Mouse (Mus musculus) kidney, postnatal 0 days (tissue): Measurements from ENCODE around the gene Arid2. TPM values are rescaled to one million over a fixed set of nuclear protein-coding genes. Genes with fewer than 3 reads are reported as not detected.

ENCODE experiments used
- ATAC-seq: fragments of 200-750 bp; cut with Nextera tagmentation; replicated peaks from 2 replicates; pipeline ENCODE4 v1.8.0; 2017; ENCODE audit warnings: low read depth, moderate number of reproducible peaks, moderate TSS enrichment, moderate library complexity; ENCODE audit not compliant: low FRiP score
- DNase-seq: peaks from one replicate; pipeline ENCODE4 v3.0.0-alpha.2; 2016; ENCODE audit warnings: low spot score
- H3K27ac ChIP-seq: fragments of 300-500 bp; sonication (generic); 2 replicates; pipeline ENCODE4 v1.5.1; 2014; ENCODE audit warnings: mild to moderate bottlenecking
- H3K27me3 ChIP-seq: fragments of 300-500 bp; sonication (generic); 2 replicates; pipeline ENCODE4 v1.6.1; 2014; ENCODE audit warnings: low read length, mixed read lengths; ENCODE audit not compliant: insufficient read depth
- H3K36me3 ChIP-seq: fragments of 300-500 bp; sonication (generic); 2 replicates; pipeline ENCODE4 v1.6.1; 2014; ENCODE audit warnings: low read length, mixed read lengths; ENCODE audit not compliant: insufficient read depth
- H3K4me1 ChIP-seq: fragments of 300-500 bp; sonication (generic); replicated peaks from 2 replicates; pipeline ENCODE4 v1.6.1; 2014; ENCODE audit warnings: antibody characterized with exemption, low read length, mixed read lengths; ENCODE audit not compliant: insufficient read depth
- H3K4me2 ChIP-seq: fragments of 300-500 bp; sonication (generic); 2 replicates; pipeline ENCODE4 v1.6.1; 2014; ENCODE audit warnings: mild to moderate bottlenecking, low read length, moderate library complexity, mixed read lengths
- H3K4me3 ChIP-seq: fragments of 300-500 bp; sonication (generic); replicated peaks from 2 replicates; pipeline ENCODE4 v1.5.1; 2014; ENCODE audit warnings: low read depth, low read length
- H3K9ac ChIP-seq: fragments of 300-500 bp; sonication (generic); 2 replicates; pipeline ENCODE4 v1.6.1; 2014; ENCODE audit warnings: low read depth, low read length
- H3K9me3 ChIP-seq: fragments of 300-500 bp; sonication (generic); replicated peaks from 2 replicates; pipeline ENCODE4 v1.6.1; 2016; ENCODE audit warnings: low read length, inconsistent platforms, mixed read lengths
- CTCF ChIP-seq: IDR thresholded peaks from 2 replicates; pipeline ENCODE4 v1.5.1; 2016; ENCODE audit warnings: antibody characterized with exemption, low read depth, mild to moderate bottlenecking, moderate library complexity
- WGBS: fragments of 180-500 bp; shearing (Covaris S2); extraction: QIAGEN DNeasy Blood & Tissue Kit; methylation state at CpG from one replicate; pipeline ENCODE4 v1.1.7; 2014; 5-methylcytosine and 5-hydroxymethylcytosine counted together
- polyA plus RNA-seq: library from polyadenylated mRNA; unstranded; fragments of >200 nt; fragmentation: Nextera tagmentation; extraction: Ambion mirVana; gene quantifications from 2 replicates; pipeline ENCODE4 v1.2.1, GENCODE M21; 2015

Gene Arid2
- polyA plus RNA-seq, 1 experiment from 2014 or later, result 16.6 TPM

DNA sequence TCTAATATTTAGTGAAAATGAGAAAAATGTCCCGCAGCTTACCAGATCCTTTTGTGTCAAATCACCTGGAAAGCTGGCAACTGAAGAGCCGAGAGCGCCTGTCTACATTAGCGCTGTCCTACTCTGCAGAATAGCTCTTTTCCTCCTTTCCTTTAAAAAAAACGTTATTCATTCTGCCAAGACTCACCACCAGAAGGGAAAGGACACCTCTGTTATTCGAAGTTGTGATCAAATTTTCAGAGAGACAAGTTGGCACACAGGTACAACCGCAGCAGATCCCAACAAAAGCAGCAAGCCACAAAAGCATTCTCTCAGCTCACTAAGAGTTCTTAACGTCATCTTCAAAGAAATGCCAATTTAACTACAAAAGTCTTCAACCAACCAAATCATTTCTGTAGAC lies 4.2 kb upstream of the Arid2 start:
- Histone ChIP-seq H3K4me3 (peak overlapping the region; percentile 91; the same call in 1 of the 2 replicates), H3K4me1 (peaks cover 14% of the 10 kb centered on the region), H3K27me3 (no peaks in the 10 kb centered on the region), H3K9ac (no peak overlapping the region), H3K4me2 (peak overlapping the region; percentile 83), H3K9me3 (no peaks in the 10 kb centered on the region), H3K27ac (no peak overlapping the region), H3K36me3 (0 out of 2 replicates have a peak, but pooled peaks cover 4% of the 10 kb centered on the region)
- TF ChIP-seq CTCF, result no peak
- no peak for ATAC-seq
- 63% methylated on average over 8 of the region's 8 CpGs for WGBS
- no peak for DNase-seq

DNA sequence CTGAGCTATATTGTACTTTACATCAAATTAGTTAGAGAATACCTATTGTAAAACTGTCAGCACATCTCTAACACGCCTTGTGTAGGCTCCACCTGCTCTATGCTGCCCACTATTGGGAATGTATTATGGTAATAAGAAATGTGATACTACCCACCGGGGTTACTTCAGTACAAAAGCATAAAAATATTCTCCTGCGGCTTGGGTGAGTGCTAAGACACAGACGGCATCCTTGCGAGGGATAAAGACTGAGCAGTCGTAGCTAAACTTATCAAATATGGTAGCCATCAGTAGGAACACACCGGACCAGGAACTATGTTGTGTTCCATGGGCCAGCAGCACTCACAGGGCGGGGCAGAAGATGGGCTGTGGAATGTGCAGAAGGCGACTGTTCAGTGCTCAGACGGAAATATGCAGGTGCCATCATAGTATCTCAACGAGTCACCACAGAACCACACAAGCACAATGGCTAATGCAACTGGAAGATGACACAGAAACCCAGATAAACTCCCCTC lies 3.3 kb upstream of the Arid2 start:
- Histone ChIP-seq H3K4me3 (peak overlapping the region; percentile 91), H3K27me3 (no peaks in the 10 kb centered on the region), H3K4me1 (peaks cover 14% of the 10 kb centered on the region), H3K9me3 (no peaks in the 10 kb centered on the region), H3K4me2 (peak overlapping the region; percentile 83), H3K36me3 (no peaks in the 10 kb centered on the region), H3K27ac (peak overlapping the region; percentile 100), H3K9ac (peak overlapping the region; percentile 100; the same call in 1 of the 2 replicates)
- TF ChIP-seq CTCF, result peak; percentile 60
- DNase-seq (peak; percentile 84), ATAC-seq (no peak)
- 3% methylated on average over 11 of the region's 11 CpGs for WGBS

GRCm38 (mm10) chr15:96284711-96285322 lies 2.5 kb upstream of the Arid2 start:
- Histone ChIP-seq H3K27ac (peak overlapping the region; percentile 100), H3K4me1 (peaks cover 14% of the 10 kb centered on the region), H3K9me3 (no peaks in the 10 kb centered on the region), H3K4me2 (peak overlapping the region; percentile 83), H3K9ac (peak overlapping the region; percentile 100), H3K4me3 (peak overlapping the region; percentile 91), H3K27me3 (no peaks in the 10 kb centered on the region), H3K36me3 (no peaks in the 10 kb centered on the region)
- DNase-seq, result peak; percentile 71
- no peak for TF ChIP-seq CTCF
- WGBS, result under 1% methylated on average over 45 of the region's 67 CpGs
- ATAC-seq, result peak; percentile 18

DNA sequence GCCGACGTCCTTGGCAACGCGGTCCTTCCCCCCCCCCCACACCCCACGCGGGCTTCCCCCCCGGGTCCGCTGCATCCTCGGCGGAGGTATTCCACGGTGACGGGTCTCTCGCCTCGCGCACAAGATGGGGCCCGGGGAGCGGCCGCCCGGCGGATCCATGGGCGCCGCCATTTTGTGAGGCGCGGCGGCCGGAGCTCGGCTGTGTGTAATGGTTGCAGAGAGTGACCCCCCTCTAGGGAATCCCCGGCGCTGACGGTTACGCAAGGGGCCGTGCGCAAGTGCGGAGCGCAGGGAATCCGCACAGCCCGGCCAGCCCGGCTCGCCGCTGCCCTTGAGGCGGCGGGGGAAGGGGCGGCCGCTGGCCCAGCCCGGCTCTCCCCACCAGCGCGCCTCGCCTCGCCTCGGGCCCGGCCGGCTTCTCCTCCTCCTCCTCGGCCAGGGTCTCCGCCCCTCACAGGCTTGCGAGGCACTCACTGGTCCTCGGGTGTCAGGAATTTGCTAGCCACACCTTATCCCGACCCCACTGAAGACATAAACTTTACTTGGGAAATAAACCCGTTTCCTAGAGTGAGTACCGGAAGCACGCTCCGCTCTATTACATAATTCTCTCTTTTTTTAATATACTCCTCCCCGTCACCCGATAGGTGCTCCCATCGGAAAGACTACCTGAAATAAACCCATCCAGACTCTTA lies 1.8 kb upstream of the Arid2 start:
- ATAC-seq (peak; percentile 89), DNase-seq (peak; percentile 95)
- peak overlapping the region; percentile 83 for H3K4me2 ChIP-seq
- peaks cover 14% of the 10 kb centered on the region for H3K4me1 ChIP-seq
- TF ChIP-seq CTCF, result no peak
- H3K27me3 ChIP-seq, result no peaks in the 10 kb centered on the region
- H3K27ac ChIP-seq, result peak overlapping the region; percentile 100
- under 1% methylated on average over 38 of the region's 64 CpGs for WGBS
- H3K4me3 ChIP-seq, result peak overlapping the region; percentile 91
- H3K36me3 ChIP-seq, result no peaks in the 10 kb centered on the region
- H3K9me3 ChIP-seq, result no peaks in the 10 kb centered on the region
- H3K9ac ChIP-seq, result peak overlapping the region; percentile 100

- no peaks in the 10 kb centered on the region for H3K27me3 ChIP-seq
- WGBS, result under 1% methylated on average over 62 of the region's 72 CpGs
- ATAC-seq, result peak; percentile 75
These were observed 1.0 kb upstream of the Arid2 start for GRCm38 (mm10) chr15:96286015-96286934.

GRCm38 (mm10) chr15:96286935-96287292 lies 404 bp upstream of the Arid2 start:
- DNase-seq (no peak), ATAC-seq (peak; percentile 35)
- H3K4me2 ChIP-seq, result peak overlapping the region; percentile 83
- peaks cover 14% of the 10 kb centered on the region for H3K4me1 ChIP-seq
- TF ChIP-seq CTCF, result no peak
- peak overlapping the region; percentile 100 for H3K9ac ChIP-seq
- WGBS, result 1% methylated on average over 17 of the region's 63 CpGs
- H3K9me3 ChIP-seq, result no peaks in the 10 kb centered on the region
- H3K27ac ChIP-seq, result peak overlapping the region; percentile 100
- H3K36me3 ChIP-seq, result no peaks in the 10 kb centered on the region
- H3K4me3 ChIP-seq, result peak overlapping the region; percentile 91
- H3K27me3 ChIP-seq, result no peaks in the 10 kb centered on the region

More at GRCm38 (mm10) chr15:96286015-96286934, 1.0 kb upstream of the Arid2 start:
- Histone ChIP-seq H3K4me2 (peak overlapping the region; percentile 83), H3K27ac (peak overlapping the region; percentile 100), H3K4me3 (peak overlapping the region; percentile 91), H3K36me3 (no peaks in the 10 kb centered on the region), H3K9me3 (no peaks in the 10 kb centered on the region), H3K9ac (peak overlapping the region; percentile 100), H3K4me1 (peaks cover 14% of the 10 kb centered on the region)
- peak; percentile 54 for TF ChIP-seq CTCF
- DNase-seq, result peak; percentile 95
